Mouse (Mus musculus) frontal cortex, adult 2 months (tissue): ENCODE results near the gene Cirbp. TPM values are rescaled to one million over a fixed set of nuclear protein-coding genes. Genes with fewer than 3 reads are reported as not detected.

Source experiments
- DNase-seq, 2 experiments: peaks; one replicate each; pipeline ENCODE4 v3.0.0; 2022; ENCODE audit warnings: low spot score in 1 of 2; ENCODE audit errors: extremely low spot score in 1 of 2
- polyA plus RNA-seq: library from polyadenylated mRNA; depleted of rRNA; stranded (reverse); fragments of >200 nt; gene quantifications from 2 replicates; pipeline ENCODE4 v1.2.3, GENCODE M21; 2012

Gene Cirbp
- polyA plus RNA-seq, 1 experiment = 226 TPM

GRCm38 (mm10) chr10:80137626-80138552, 27.9 kb upstream of the Cirbp start:
- peak in 1 of 2 experiments; percentile 69 for DNase-seq

DNA sequence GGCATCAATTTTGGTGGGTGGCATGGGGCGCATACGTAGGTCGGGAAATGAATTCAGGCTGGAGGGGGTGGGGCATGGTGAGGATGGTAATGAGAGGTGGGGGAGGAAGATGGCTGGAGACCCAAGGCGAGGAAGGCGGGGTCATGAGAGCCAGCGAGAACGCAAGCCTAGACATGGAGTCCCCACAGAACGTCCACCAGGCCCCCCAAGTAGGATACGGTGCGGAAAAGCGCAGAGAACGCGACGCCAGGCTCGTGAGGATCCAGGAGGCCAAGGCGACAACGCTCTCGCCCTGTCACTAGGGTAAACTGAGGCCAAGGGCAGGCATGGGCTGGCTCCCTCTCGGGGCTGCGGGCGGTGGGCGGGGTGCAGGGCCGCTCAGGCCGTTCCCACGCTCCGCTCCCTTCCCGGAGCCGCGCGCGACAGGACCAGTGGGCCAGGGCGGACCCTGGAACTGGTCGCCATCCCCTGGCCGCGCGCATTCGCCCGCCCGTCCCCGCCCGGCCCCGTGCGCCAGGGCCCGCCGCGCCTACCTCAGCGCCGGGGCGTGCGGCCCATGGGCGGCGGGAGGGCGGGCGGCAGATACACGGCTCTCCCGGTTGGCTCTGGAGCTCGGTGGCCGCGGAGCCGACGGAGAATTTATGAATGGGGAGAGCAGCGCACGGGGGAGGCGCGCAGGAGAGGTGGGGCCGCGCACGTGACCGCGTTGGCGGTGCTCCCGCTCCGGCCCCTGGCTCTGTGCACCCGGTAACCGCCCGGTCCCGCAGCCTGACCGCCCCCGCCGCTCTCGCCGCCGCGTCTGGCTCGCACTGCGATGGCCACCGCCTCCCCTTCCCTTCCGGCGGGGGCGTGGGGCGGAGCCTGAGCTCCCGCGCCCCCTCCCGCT, 27.0 kb upstream of the Cirbp start, which contains the start of gene Atp5d:
Atp5d (plus strand) TSS at position 80 of the 886 bp plus-strand sequence.
- DNase-seq = peak in 1 of 2 experiments; percentile 82

- DNase-seq = no peak
These were observed 26.4 kb upstream of the Cirbp start for GRCm38 (mm10) chr10:80139439-80139775.

GRCm38 (mm10) chr10:80139975-80140665, 25.7 kb upstream of the Cirbp start:
- DNase-seq = no peak

GRCm38 (mm10) chr10:80140666-80141035, 25.1 kb upstream of the Cirbp start, which contains the start of gene Cbarp:
Gene Cbarp, minus strand, starts transcription at chr10:80140835.
- DNase-seq = no peak

DNA sequence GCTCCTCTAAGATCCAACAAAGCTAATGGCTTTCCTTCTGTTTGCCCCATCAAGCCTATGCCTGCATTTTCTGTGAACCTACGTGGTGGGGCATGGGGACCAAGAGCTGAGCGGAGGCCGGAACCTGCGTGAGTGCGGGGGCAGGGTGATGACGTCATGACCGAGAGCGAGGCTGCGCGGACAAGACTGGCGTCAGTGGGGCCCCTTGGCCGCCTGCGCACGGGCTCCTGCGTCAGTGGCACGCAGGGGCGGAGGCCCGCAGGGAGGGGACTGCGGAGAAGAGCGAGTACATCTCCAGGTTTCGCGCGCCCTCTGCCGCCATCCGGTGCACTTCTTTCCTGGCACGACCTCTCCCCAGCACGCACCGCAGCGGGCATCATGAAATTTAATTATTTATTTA, 24.5 kb upstream of the Cirbp start:
- DNase-seq = peak; percentile 94 to 98

DNA sequence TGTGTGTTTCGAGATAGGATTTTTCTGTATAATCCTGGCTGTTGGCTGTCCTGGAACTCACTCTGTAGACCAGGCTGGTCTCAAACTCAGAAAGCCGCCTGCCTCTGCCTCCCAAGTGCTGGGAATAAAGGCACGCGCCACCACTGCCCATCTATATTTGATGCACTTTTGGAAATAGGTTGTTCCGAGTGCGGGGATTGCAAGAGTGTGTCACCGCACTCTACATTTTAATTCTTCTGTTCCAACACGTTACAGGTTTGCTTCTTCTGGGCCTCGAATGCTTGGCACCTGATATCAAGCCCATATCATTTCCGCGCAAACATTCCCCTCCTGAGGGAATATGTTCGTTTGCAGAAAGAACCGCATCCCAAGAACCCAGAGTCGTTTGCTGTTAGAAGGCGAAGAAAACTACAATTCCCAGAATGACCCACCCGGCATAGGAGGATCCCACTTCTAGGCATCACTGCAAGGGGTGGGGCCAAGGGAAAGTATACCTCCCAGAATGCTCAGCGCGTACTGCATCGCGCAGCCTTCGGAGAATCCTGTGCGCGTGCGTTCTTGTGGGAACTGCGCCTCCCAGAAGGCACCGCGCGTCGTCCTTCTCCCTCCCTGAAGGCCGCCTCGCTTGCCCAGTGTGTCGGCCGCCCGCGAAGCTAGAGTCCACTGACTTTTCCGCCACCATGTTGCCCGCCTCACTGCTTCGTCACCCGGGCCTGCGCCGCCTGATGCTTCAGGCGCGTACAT, 23.8 kb upstream of the Cirbp start:
- DNase-seq = peak; percentile 95 to 98

DNA sequence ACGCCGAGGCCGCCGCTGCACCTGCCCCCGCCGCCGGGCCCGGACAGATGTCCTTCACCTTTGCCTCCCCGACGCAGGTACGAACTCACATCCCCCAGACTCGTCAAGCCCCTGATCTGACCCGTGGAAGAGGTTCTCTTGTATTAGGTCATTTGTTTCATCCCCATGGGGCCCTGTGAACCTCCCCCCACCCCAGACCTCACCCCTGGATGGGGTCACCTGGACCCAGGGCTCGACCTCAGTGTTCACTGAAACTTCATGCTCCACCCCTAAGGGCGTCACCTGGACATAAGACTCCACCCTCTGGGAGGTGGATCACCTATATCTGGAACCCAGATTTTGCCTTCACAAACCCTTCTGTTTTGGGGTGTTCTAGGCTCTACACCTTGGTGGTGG, 23.3 kb upstream of the Cirbp start:
- DNase-seq = no peak

- DNase-seq = no peak
These were observed 22.1 kb upstream of the Cirbp start for GRCm38 (mm10) chr10:80143664-80144063.

DNA sequence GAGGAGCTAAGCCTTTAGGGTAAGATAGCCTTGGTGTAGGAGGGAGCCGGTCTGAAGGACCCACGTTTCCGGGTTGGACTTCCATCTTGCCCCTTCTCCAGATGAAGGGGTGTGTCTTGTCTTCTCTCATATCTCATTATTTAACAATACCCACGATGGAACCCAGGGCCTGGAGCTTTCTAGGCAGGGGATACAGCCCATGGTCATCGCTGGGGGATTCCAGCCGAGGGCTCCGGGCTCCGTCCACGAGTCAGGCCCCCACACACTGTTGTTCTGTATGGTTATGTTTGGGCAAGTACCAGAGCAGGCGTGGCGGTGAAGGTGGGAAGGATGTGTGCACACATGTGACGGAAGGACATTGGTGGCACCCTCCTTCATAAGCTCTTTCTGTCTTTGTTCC, 21.6 kb upstream of the Cirbp start:
- no peak for DNase-seq

- DNase-seq = peak in 1 of 2 experiments; percentile 82
These were observed 20.6 kb upstream of the Cirbp start for GRCm38 (mm10) chr10:80144864-80145838.

DNA sequence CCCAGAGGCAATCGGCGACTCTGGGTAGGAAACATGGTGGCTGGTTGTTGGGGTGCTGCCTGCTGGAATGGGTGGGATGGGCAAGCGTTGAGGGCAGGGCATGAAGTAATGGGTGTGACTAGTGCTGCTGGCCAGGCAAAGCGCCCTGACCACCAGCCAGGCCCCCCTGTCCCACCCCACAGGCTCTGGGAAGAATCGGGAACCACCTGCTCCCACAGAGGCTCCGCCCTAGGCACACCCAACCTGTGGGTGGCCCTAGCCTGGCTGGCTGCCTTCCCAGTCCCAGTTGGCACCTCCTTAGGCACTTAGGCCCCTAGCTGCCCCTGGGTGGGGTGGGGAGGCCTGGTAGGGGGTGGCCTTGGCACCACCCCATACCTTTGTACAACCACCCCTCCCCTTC, 19.9 kb upstream of the Cirbp start:
- peak in 1 of 2 experiments; percentile 50 for DNase-seq

DNA sequence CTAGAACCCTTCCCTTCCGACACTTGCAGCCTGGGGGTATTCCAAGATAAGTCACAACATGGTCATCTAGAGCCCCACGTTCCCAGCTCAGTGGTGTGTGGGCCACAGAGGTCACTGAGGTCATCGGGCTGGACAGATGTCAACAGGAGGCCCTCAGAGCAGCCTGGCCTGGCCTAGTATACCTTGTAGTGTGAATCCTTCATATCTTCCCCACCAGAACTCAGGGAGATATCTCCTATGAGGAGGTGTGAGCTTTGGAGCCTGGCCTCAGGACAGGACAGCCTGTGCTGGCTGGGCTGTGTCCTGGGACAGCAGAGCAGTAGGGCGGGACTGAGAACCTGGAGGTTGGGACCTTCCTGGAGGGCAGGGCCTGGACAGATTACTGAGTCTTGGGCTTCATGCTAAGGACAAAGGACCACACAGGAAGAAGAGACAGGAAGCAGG, 19.2 kb upstream of the Cirbp start:
- DNase-seq = no peak

- DNase-seq = peak in 1 of 2 experiments; percentile 12
These were observed 18.6 kb upstream of the Cirbp start for GRCm38 (mm10) chr10:80147146-80147718.

GRCm38 (mm10) chr10:80147719-80148601, 17.8 kb upstream of the Cirbp start, which contains the start of gene Midn:
Gene Midn, plus strand, starts transcription at chr10:80148272.
- peak in 1 of 2 experiments; percentile 80 for DNase-seq

DNA sequence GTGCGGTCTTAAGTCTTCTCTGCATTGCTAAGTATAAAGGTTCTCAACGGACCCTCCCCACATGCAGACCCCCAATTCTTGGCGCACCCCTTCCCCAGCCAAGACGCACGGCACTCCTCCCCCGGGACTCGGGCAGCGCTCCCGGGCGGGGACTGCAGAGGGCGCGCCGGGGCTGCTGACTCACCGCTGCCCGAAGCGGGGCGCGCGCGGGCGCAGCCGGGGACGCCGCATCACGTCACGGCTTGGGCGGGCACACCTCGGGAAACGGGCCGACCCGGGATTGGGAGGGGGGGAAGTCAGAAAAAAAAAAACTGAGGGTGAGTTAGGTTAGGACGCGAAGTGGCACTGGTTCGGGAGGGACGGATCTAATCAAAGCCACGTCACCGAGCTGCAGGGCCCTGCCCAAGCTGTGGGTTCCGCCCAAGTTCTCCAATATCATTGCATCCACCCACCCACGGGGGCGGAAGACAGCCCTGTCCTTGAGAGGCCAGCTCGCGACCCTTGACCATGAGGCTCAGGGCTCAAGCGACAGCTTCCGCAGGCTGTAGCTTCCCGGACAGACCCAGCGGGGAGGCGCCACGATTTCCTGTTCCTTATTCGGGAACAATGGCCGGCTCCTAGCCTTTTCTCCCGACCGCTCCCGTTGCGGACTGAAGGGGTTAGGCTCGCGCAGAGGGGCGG, 17.0 kb upstream of the Cirbp start:
- DNase-seq = peak; percentile 83 to 95
